Mouse (Mus musculus) c-Kit-negative CD71-positive TER-119-positive erythroid progenitor cells, embryonic 14.5 days (primary cell): ENCODE measurements around the gene Ralgapa2.
"Not testable (repeated sequence)": the region's sequence is repeated elsewhere in the genome, so short reads cannot be mapped to it uniquely, and the experiment has no call there.

Experiments
- DNase-seq: peaks from one replicate; pipeline ENCODE4 v3.0.0-alpha.2; 2013; ENCODE audit warnings: low read depth, low spot score

Ralgapa2 gene

DNA sequence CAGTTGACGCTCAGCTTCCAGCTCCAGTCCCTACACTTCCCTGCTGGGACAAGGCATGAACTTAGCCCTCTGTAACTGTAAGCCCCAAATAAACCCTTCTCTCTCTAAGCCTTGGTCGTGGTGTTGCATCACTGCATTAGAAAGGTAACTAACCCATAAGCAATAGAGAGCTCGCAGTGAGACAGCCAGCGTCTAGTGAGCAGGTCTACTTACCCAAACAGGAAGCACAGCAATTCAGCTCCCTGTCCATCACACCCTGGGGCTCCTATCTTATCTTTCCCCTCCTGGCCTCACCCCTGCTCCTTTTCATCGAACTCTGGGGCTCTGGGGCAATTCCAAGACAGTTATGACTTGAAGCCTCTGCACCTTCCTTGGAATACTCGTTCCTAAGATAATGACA lies 13.8 kb downstream of the Ralgapa2 start:
- no peak for DNase-seq

DNA sequence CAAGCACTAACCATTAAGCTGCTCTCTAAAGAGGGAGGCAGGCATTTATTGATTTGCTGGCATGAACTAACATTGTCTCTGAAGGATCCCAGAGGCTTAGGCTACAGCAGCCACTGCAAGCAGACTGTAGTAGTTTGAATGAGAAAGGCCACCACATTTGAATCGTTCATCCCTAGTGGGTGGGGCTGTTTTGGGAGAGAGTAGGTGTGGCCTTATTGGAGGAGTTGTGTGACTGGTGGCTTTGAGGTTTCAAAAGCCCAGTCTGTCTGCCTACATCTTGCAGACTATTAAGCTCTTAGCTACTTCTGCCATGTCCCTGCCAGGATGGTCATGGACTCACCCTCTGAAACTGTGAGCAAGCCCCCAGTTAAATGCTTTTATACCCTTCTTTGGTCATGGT lies 15.1 kb downstream of the Ralgapa2 start:
- DNase-seq = no peak

DNA sequence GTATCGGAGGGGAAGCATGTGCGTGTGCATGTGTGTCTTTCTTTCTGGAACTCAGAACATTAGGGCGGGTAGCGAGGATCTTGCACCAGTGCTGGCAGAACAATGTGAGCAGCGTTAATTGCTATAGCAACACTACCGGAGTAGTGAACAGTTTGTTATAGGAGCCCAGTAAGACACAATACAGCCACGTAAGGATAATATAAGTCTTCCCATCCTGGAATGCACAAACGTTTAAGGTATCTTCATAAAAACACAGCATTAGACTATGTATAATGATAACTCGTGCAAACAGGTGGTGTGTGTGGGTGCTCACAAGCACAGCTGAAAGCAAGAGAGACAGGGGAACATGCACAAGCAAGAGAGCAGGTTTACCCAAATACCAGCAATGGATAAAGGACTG lies 16.4 kb downstream of the Ralgapa2 start:
- no peak for DNase-seq

DNA sequence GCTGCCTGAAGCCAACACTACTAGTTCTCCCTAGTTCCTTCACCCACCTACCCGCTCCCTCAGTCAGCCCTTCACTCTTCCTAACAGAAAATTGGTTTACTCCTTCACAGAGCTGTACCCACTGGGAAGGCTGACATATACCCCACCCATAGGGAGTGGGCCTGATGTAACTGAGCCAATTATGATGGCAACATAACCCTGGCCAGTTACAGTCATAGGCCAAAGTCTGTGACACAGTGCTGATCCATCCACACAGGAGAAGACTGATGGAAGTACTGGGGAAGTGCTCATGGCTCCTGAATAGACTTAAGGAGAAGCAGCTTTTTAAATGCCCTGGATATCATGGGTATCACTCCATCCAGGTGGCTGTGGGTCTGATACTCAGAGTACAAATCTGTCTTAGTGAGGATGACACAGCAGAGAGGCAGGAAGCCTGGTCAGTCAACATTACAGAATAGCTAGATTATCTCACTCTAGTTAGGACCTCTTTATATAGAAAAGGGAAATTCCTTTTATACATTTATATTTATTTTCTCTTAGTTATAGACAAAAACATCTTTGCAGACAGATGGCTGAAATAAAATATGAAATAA lies 18.7 kb downstream of the Ralgapa2 start:
- DNase-seq = no peak

DNA sequence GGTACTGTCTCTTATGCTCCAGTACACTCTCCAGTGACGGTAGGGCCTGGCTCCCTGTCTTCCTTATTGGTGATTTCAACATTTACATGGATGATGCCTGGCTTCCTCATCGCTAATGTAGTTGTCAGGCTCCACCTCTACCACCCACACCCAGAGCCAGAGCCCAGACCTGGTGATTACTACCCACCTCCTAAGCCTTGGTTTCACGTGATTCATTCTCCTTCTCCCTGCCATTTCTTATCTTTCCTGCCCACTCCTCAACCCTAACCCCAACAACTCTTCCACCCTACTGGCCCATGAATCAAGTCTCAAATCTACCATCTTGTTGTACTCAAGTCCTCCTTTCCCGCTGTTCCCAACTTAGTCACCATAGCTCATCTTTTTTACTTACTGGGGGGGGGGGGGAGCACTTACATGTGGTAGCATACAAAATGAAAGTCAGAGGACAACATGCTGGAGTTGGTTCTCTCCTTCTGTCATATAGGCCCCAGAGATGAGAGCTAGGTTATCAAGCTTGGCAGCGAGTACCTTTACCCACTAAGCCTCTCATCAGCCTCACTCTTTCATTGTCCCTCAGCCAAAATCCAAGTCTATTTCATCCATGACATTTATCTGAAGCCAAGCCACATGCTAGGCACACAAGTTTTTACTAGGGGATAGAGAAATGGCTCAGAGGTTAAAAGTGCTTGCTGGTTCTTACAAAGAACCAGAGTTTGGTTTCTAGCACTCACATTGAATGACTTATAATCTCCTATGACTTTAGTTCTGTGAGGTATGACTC lies 20.1 kb downstream of the Ralgapa2 start:
- DNase-seq = no peak

DNA sequence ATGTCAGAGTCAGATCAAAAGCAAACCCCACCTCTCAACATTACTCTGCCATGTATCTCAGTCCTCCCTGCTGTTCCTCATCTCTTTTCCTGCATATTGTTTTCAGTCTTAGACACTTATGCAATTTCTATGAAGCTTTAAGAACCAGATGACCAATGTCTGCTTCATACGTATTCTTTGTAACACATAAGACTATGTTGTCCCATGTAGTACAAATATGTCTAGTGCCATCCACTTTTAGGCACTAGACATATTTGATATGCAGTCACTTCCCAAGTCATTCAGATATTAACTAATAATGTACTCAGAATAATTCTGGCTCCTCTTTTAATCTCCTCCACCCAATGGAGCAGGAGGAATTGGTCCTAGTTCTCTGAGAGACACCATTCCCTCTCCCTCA lies 21.2 kb downstream of the Ralgapa2 start:
- no peak for DNase-seq

DNA sequence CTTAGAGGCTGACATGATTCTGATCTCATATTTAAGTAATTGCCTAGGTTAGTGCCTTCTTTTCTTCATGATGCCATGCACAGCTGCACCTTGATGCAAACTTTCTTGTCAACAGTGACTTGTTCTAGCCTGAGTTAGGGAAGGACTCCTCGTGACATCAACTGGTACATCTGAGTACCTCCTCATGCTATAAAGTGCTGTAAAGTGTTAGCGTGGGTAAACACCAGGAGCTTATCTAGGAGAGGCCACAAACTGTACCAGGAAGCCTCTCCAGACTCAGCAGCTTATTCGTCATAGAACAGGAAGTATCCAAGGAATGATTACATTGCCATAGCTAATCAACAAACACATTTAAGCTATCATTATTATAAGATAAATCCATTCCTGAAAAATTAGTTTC lies 23.9 kb downstream of the Ralgapa2 start:
- DNase-seq = no peak

DNA sequence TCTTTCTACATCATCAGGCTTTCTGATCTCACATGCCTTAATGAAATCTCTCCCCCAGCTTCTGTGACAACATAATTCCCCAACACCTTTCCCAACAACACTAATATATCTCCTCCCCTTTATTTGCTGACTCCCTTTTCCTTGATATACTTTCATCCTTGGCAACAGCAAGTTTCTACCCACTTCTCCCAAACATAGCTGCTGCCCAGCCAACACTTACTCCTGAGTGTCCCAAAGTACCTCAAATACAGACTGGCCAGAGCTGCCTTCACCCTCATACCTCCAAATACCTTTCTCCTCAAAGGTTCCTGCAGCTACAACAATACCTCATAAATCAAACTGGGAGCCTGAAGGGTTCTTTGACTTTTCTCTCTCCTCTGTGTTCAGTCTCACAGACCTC lies 29.3 kb downstream of the Ralgapa2 start:
- DNase-seq = no peak

DNA sequence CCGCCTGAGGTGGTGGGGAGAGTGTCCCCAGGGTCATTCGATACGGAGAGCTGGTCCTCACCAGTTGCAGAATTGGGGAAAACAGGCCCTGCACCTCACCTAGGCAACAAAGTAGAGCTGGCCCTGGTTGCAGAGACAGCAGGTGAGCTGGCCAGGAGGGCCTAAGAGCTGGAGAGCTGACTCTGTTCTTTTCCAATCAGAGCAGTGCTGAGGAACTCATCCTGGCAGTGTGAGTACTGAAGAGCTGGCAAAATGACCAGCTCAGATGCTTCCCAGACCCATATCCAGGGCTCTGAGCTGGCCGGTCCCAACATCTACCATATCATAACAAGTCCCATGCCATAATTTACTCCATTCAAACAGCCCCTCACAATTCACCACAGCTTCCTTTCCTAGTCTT lies 34.7 kb downstream of the Ralgapa2 start:
- DNase-seq = no peak

DNA sequence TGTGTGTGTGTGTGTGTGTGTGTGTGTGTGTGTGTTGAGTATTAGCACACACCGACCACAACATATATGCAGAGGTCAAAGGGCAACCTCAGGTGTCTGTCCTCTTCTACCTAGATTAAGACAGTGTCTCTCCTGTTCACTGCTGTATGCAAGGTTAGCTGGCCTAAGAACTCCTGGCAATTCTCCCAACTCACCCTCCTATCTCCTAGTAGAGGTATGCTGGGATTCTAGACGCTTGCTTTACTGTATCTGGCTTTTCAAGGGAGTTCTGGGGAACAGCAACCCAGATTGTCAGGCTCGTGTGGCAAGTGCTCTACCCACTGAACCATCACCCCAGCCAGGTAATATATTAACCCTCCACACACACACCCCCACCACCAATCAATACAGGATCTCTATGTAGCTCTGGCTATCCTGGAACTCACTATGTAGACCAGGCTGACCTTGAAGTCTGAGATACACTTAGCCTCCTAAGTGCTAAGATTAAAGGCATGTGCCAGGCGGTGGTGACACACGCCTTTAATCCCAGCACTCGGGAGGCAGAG lies 35.6 kb downstream of the Ralgapa2 start:
- no peak for DNase-seq

DNA sequence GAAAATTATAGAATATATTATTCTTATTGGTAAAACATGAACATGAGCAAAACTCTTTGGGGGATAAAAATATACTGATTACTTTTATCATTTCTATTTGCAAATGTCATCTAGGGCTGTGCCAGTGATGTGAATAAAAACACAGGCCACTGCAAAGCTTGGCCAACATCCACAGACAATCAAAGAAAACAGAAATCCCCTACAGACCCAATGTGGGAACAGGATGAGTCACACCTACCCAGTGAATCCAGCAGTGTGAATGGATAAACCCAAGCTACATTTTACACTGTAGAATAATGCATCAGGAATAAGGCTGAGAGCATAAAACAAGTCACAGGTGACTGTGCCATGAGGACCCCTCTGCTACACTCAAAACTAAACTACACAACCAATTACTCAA lies 36.1 kb downstream of the Ralgapa2 start:
- DNase-seq = no peak

DNA sequence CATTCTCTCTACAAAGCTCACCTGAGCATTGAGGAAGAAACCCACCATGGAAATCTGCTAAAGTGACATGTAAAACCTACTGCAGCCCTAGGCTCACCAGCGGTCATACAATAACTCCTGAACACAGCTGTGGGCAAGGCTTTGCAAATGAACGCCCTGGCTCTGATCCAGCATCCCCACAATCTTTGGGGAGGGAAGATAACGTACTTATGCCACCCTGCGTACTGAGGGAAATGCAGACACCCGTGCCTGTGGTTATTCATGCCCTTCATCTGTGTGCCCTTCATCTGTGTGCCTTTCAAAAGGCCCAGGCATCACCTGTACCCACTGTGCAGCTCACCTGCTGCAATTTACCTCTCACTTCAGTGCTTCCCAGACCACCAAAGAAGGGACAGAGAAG lies 41.2 kb downstream of the Ralgapa2 start:
- no peak for DNase-seq

DNA sequence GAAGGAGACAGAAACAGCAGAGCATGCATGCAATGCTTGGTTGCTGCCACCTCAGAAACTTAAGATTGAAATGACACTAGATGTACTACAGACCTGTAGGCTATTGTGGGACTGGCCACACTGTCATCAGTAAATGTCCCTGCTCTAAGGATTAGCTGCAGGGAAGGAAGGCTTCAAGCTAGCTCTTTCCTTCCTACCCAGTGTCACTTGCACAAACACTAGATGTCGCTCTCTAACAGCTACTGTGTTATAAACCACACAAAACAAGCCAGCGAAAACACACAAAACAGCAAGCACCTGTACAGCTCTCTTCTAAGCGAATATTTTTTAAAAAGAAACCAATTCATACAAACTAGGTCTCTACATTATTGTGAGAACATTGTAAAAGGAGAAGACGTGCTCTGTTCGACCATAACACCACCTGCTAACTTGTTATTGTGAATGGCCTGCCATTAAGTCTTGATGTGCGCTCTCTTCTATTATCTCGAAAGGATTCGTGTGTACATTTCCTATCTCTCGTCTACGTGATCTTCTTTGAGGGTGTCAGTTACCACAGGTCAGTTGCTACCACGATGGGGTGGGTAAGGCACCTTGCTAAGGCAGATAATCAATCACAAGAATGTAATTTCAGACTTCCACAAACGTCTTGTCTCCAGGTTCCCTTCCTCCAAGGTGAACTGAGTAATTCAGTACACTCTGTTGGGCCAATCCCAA lies 42.3 kb downstream of the Ralgapa2 start:
- DNase-seq = no peak

DNA sequence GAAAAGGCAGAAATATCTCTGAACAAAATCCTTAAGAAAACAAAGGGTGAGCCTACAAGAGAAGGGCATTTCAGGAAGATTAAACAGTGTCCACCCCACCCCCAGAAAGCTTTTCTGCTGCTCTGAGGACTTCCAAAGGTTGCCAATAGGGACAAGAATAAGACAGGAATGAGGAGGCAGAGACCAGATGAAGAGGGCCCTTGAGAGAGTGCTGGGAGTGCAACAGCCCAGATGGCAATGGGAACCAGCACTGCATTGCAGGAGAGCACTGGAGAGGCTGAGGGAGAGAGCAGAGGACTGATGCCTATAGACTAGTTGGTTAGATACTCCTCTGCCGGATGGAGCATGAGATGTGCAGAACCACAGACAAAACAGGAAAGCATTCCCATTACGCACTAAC lies 43.2 kb downstream of the Ralgapa2 start:
- DNase-seq = no peak

DNA sequence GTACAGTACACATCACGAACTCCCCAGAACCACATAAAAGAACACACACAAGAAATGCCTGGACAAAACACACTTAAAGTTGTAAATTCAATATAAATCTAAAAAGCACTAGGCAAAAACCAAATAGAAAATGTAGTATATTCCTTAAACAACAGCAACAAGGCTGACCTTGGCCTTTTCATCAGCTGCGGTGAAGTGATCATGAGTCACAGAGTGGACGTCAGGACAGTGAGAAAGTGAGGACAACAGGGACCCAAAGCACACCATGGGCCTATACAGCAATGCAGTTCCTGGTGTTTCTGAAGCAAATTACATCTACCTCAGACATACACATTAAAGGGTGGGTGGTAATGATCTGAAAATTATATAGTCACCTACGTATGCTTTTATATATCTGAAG lies 44.1 kb downstream of the Ralgapa2 start:
- DNase-seq = no peak

DNA sequence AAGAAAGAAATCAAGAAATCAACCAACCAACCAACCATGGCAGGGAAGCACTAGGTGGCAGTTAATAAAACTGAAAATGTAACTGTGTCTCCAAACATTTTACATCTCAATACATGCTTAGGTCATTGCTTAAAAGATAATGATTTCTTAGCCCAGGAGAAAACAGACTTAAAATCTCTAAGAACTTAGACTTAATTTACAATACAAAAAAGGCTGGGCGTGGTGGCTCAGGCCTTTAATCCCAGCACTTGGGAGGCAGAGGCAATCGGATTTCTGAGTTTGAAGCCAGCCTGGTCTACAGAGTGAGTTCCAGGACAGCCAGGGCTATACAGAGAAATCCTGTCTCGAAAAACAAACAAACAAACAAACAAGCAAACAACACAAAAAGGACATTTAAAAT lies 45.3 kb downstream of the Ralgapa2 start:
- not testable (repeated sequence) for DNase-seq

DNA sequence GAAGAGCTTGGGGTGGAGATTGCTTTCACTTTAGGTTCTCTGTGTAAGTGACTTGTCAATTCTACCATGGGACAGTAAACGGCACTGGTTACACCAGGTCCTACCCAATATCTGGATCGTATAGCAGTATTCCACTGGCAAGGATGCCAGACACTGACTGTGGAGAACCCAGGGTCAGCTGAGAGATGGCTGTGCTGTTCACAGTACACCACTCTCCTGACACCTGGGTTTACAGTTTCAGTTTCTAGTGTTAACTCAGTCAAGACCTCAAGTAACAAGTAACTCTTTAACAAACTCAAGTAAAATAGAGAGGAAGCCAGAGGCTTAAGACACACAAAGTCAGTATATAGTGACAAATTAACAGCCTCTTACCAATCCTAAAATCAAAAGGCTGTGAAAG lies 54.6 kb downstream of the Ralgapa2 start:
- DNase-seq = no peak

DNA sequence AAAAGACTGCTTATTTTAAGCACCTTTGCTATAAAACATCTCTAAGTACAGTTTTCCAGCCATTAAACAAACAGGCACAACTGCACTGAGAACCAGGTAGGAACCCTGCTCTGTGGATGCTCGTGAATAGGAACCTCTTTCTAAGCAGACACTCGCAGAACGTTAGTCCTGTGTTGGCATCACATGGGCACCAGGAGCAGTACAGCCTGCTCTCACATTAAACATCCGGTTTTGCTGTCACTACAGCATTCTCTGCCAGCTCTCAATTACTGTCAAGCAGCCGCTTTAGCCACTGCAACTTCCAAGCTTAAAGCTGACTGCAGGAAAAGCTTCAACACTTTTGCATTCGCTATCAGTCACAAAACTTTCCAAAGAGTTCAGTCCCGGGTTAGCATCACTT lies 55.5 kb downstream of the Ralgapa2 start:
- DNase-seq = no peak

DNA sequence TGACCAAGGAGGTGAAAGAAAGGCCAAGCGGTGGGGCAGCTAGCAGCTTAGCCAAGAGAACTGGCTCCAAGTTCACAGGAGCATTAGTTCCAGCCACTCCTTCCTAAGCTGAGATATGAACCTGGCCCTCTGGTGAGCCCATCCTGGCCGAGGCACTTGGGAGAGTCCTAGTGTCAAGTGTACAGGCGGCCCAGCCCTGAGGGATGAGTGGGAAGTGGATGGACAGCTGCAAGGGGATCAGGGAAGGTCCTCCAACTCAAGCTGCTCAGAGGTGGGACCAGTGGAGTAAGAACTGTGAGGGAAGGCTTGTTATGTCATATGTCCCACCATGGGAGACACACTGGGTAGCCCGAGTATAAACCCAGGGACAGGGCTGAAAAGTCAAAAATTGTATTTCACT lies 56.1 kb downstream of the Ralgapa2 start:
- no peak for DNase-seq

DNA sequence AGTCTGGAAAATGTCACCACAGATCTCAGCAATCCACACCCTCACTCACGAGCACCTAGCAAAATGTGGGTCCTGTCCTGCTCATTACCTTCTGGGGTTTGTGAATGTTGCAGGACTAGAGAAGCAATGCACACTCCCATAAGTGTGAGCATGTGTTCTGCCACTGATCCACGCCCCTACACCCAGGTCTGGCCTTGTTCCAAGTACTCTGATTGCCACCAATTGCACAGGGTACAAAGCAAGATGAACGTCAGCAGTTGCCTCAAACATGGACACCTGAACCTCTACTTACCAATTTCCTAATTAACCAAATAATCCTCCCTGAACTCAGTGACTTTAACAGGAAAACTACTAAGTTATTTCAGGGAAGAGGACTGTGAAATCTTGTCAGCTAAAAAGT lies 68.1 kb downstream of the Ralgapa2 start:
- DNase-seq = no peak

DNA sequence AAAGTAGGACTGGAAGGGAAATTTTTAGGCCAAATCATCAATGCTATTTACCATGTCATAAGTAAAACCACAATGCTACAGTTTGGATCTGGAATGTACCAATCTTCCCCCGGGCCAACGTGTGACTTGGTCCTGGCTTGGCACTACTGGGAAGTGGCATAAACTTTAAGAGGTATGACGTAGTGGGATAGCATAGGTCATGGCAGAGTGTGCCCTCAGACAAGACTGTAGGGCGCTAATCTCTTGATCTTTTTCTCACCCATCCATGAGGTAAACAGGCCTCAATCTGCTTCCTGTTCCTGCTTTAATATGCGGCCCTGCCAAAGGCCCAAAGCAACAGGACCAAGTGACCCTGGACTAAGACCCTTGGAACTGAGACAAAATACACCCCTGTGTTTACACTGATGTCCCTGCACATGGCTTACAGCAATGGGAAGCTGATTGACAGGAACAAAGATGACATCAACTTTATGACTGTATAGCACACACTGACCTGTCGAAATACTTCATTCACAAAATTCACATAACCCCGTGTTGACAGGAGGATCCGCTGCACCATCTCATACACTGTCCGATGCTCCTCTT lies 68.8 kb downstream of the Ralgapa2 start:
- no peak for DNase-seq

DNA sequence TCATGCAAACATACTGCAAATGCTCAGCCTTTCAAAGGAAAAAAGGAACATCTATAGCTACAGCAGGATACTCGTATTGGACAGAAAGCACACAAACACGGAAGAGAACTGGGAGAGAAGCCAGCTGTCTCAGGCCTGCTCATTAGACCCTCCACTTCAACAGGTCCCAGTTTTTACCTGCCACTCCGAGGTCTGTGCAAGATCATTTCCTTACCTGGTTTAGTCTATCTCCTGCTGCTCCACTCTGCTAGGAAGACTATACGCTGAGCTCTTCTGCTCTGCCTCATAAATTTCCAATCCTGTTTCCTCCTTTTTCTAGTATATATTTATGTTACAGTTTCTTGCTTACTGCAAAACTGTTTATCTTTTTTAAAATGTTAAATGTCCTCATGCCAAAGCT lies 70.4 kb downstream of the Ralgapa2 start:
- no peak for DNase-seq
